Mouse (Mus musculus): ENCODE measurements around the gene Cask. TPM values are rescaled to one million over a fixed set of nuclear protein-coding genes. Genes with fewer than 3 reads are reported as not detected.

Gene Cask
- total RNA-seq, 2 experiments from 2014 or later = 105 to 107 TPM

DNA sequence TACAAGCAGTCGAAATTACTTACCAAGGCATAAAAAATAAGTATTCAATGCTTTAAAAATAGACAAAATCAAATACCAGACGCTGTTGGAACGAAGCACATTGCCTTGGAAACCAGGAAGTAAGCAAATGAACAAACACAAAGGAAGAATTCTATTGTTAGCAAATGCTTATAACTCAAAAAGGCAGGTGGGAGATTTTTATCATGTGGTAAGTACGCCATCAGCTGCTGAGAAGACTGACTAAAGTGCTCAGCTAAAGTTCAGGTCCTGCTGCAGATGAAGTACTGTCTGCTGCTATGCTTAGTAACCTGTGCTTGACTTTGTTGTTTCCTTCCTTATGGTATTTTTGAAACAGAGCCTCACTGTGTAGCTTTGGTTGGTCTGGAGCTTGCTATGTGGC, 232.7 kb downstream of the Cask start:
- no peak overlapping the region for H3K27ac ChIP-seq
- DNase-seq (ENCODE audit: extremely low spot score in 1 of 2, low spot score in 2 of 2) = no peak
- intact Hi-C loops (cut with DNase I) = no loop called here
- TF ChIP-seq CTCF (IDR thresholded peaks at IDR 0.05) = no peak
- no peak overlapping the region for H3K4me3 ChIP-seq

GRCm38 (mm10) chrX:13617294-13617693, 233.9 kb downstream of the Cask start:
- Histone ChIP-seq H3K4me3 (no peak overlapping the region), H3K27ac (no peak overlapping the region)
- no peak for DNase-seq (ENCODE audit: extremely low spot score in 1 of 2, low spot score in 2 of 2)
- TF ChIP-seq CTCF (IDR thresholded peaks at IDR 0.05) = no peak
- intact Hi-C loops (cut with DNase I) = no loop called here

- DNase-seq (ENCODE audit: extremely low spot score in 1 of 2, low spot score in 2 of 2) = no peak
- Histone ChIP-seq H3K27ac (no peak overlapping the region), H3K4me3 (no peak overlapping the region)
- intact Hi-C loops (cut with DNase I) = no loop called here
- no peak for TF ChIP-seq CTCF (IDR thresholded peaks at IDR 0.05)
These were observed 234.4 kb downstream of the Cask start for GRCm38 (mm10) chrX:13616726-13617125.

GRCm38 (mm10) chrX:13612115-13612514, 239.1 kb downstream of the Cask start:
- intact Hi-C loops (cut with DNase I) = no loop called here
- no peak overlapping the region for H3K4me3 ChIP-seq
- TF ChIP-seq CTCF (IDR thresholded peaks at IDR 0.05) = no peak
- DNase-seq (ENCODE audit: extremely low spot score in 1 of 2, low spot score in 2 of 2) = no peak
- no peak overlapping the region for H3K27ac ChIP-seq

GRCm38 (mm10) chrX:13611114-13611513, 240.1 kb downstream of the Cask start:
- H3K4me3 ChIP-seq = no peak overlapping the region
- no peak for TF ChIP-seq CTCF (IDR thresholded peaks at IDR 0.05)
- DNase-seq (ENCODE audit: extremely low spot score in 1 of 2, low spot score in 2 of 2) = no peak
- H3K27ac ChIP-seq = no peak overlapping the region
- intact Hi-C loops (cut with DNase I) = no loop called here

- DNase-seq (ENCODE audit: extremely low spot score in 1 of 2, low spot score in 2 of 2) = no peak
- intact Hi-C loops (cut with DNase I) = no loop called here
- TF ChIP-seq CTCF (IDR thresholded peaks at IDR 0.05) = no peak
- Histone ChIP-seq H3K27ac (no peak overlapping the region), H3K4me3 (no peak overlapping the region)
These were observed 243.4 kb downstream of the Cask start for GRCm38 (mm10) chrX:13607752-13608151.

- TF ChIP-seq CTCF (IDR thresholded peaks at IDR 0.05) = no peak
- intact Hi-C loops (cut with DNase I) = no loop called here
- no peak overlapping the region for H3K4me3 ChIP-seq
- no peak overlapping the region for H3K27ac ChIP-seq
- no peak for DNase-seq (ENCODE audit: extremely low spot score in 1 of 2, low spot score in 2 of 2)
These were observed 244.4 kb downstream of the Cask start for GRCm38 (mm10) chrX:13606741-13607140.

DNA sequence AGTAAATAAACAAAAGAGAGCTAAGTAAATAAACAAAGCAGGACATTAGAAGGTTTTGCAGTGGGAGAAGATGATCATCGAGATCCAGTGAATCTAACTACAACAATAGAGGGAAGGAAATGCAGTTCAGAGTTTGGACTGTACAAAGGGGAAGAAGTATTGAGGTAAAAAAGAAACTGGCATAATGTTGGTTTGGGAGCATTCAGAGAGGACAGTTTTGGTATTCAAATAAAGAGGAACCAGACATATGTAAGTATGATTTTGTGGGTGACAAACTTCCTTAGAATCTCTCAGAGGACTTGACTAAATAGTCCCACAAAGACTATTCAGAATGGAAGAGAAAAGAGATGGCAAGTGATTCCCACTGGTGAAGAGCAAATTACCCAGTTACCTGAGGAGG, 251.2 kb downstream of the Cask start:
- no peak for TF ChIP-seq CTCF (IDR thresholded peaks at IDR 0.05)
- no peak overlapping the region for H3K4me3 ChIP-seq
- H3K27ac ChIP-seq = no peak overlapping the region
- intact Hi-C loops (cut with DNase I) = no loop called here
- DNase-seq (ENCODE audit: extremely low spot score in 1 of 2, low spot score in 2 of 2) = no peak

- no peak overlapping the region for H3K4me3 ChIP-seq
- intact Hi-C loops (cut with DNase I) = no loop called here
- no peak for TF ChIP-seq CTCF (IDR thresholded peaks at IDR 0.05)
- DNase-seq (ENCODE audit: extremely low spot score in 1 of 2, low spot score in 2 of 2) = no peak
- no peak overlapping the region for H3K27ac ChIP-seq
These were observed 251.8 kb downstream of the Cask start for GRCm38 (mm10) chrX:13599373-13599772.

- Histone ChIP-seq H3K4me3 (no peak overlapping the region), H3K27ac (no peak overlapping the region)
- intact Hi-C loops (cut with DNase I) = no loop called here
- DNase-seq (ENCODE audit: extremely low spot score in 1 of 2, low spot score in 2 of 2) = no peak
- TF ChIP-seq CTCF (IDR thresholded peaks at IDR 0.05) = no peak
These were observed 273.5 kb downstream of the Cask start for GRCm38 (mm10) chrX:13577647-13578046.

- TF ChIP-seq CTCF (IDR thresholded peaks at IDR 0.05) = no peak
- no peak overlapping the region for H3K27ac ChIP-seq
- intact Hi-C loops (cut with DNase I) = no loop called here
- H3K4me3 ChIP-seq = no peak overlapping the region
- DNase-seq (ENCODE audit: extremely low spot score in 1 of 2, low spot score in 2 of 2) = peak in 1 of 2 experiments; percentile 19
These were observed 274.6 kb downstream of the Cask start for GRCm38 (mm10) chrX:13576606-13577005.

GRCm38 (mm10) chrX:13574872-13575271, 276.3 kb downstream of the Cask start:
- intact Hi-C loops (cut with DNase I) = no loop called here
- DNase-seq (ENCODE audit: extremely low spot score in 1 of 2, low spot score in 2 of 2) = no peak
- Histone ChIP-seq H3K4me3 (no peak overlapping the region), H3K27ac (no peak overlapping the region; the same call in 1 of the 2 replicates)
- no peak for TF ChIP-seq CTCF (IDR thresholded peaks at IDR 0.05)

GRCm38 (mm10) chrX:13574298-13574697, 276.9 kb downstream of the Cask start:
- intact Hi-C loops (cut with DNase I) = no loop called here
- no peak for TF ChIP-seq CTCF (IDR thresholded peaks at IDR 0.05)
- no peak for DNase-seq (ENCODE audit: extremely low spot score in 1 of 2, low spot score in 2 of 2)
- Histone ChIP-seq H3K27ac (peak overlapping the region; percentile 58; the same call in 1 of the 2 replicates), H3K4me3 (no peak overlapping the region)

Measured in left cerebral cortex, adult 2 months (tissue).